Mouse (Mus musculus) lung, postnatal 0 days (tissue): ENCODE data around the gene Scgb1a1.

ENCODE experiments used
- CTCF ChIP-seq: IDR thresholded peaks from 2 replicates; pipeline ENCODE4 v1.5.1; 2016; ENCODE audit warnings: antibody characterized with exemption, mild to moderate bottlenecking
- EP300 ChIP-seq: IDR thresholded peaks from 2 replicates; pipeline ENCODE4 v1.6.1; 2016; ENCODE audit warnings: antibody characterized with exemption, mild to moderate bottlenecking, control low read depth

DNA sequence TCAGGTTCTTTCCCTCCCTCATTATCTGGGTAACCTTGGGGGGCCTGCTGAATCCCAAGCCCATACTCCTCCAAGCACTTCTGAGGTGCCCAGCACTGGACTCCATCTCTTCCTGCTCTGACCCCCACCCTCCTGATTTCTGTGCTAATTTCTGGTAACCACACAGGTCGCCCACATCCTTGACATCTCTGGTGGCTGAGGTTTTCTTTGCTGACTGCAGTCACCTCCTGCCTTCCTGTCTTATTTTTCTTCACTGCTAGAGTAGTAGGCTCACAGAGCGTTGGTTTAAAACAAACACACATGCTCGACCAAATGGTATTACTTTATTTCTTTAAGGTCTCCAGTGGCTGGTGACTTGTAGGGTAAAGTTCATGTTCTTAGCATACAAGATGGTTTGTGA is 49.6 kb downstream of the Scgb1a1 start:
- TF ChIP-seq CTCF = no peak
- no peak for TF ChIP-seq EP300
